Mouse (Mus musculus): ENCODE data around the gene Gna15. TPM values are rescaled to one million over a fixed set of nuclear protein-coding genes. Genes with fewer than 3 reads are reported as not detected.
A peak's percentile ranks its signal among the peaks of the same experiment; 100 is the strongest.

The Gna15 gene
- polyA plus RNA-seq, 1 experiment = 14.8 TPM

GRCm38 (mm10) chr10:81492606-81493240 is 31.3 kb downstream of the Gna15 start:
- peaks cover 46% of the 10 kb centered on the region for H3K36me3 ChIP-seq (ENCODE audit: control insufficient read depth, insufficient read depth, low read length)

GRCm38 (mm10) chr10:81491018-81491417 is 33.0 kb downstream of the Gna15 start:
- H3K4me3 ChIP-seq (ENCODE audit: extremely low read depth, insufficient read depth, insufficient read length) = no peak overlapping the region
- peaks cover 58% of the 10 kb centered on the region for H3K36me3 ChIP-seq (ENCODE audit: control insufficient read depth, insufficient read depth, low read length)
- 94% methylated on average over 9 of the region's 9 CpGs for whole genome bisulfite sequencing
- H3K27ac ChIP-seq (ENCODE audit: insufficient read depth, low read length) = no peak overlapping the region
- H3K4me1 ChIP-seq (ENCODE audit: control insufficient read depth, insufficient read depth, insufficient read length) = peaks cover 15% of the 10 kb centered on the region; the same call in 1 of the 2 replicates
- DNase-seq (ENCODE audit: low read depth in 1 of 2, low spot score in 2 of 2) = no peak
- TF ChIP-seq POLR2A (IDR thresholded peaks at IDR 0.05; ENCODE audit: low read depth, low read length) = no peak
- TF ChIP-seq CTCF (IDR thresholded peaks at IDR 0.05; ENCODE audit: extremely low read depth, insufficient read depth, insufficient read length, insufficient replicate concordance) = no peak
- H3K27me3 ChIP-seq (ENCODE audit: control insufficient read depth, insufficient read depth, low read length) = no peaks in the 10 kb centered on the region

More at GRCm38 (mm10) chr10:81492606-81493240, 31.3 kb downstream of the Gna15 start:
- H3K4me1 ChIP-seq (ENCODE audit: control insufficient read depth, insufficient read depth, insufficient read length) = peaks cover 15% of the 10 kb centered on the region; the same call in 1 of the 2 replicates
- H3K4me3 ChIP-seq (ENCODE audit: extremely low read depth, insufficient read depth, insufficient read length) = no peak overlapping the region
- no peak for DNase-seq (ENCODE audit: low read depth in 1 of 2, low spot score in 2 of 2)
- WGBS = 94% methylated on average over 11 of the region's 11 CpGs
- no peak overlapping the region for H3K27ac ChIP-seq (ENCODE audit: insufficient read depth, low read length)
- no peaks in the 10 kb centered on the region for H3K27me3 ChIP-seq (ENCODE audit: control insufficient read depth, insufficient read depth, low read length)
- no peak for TF ChIP-seq CTCF (IDR thresholded peaks at IDR 0.05; ENCODE audit: extremely low read depth, insufficient read depth, insufficient read length, insufficient replicate concordance)
- TF ChIP-seq POLR2A (IDR thresholded peaks at IDR 0.05; ENCODE audit: low read depth, low read length) = no peak

- WGBS = 91% methylated on average over 14 of the region's 14 CpGs
- TF ChIP-seq POLR2A (IDR thresholded peaks at IDR 0.05; ENCODE audit: low read depth, low read length) (no peak), CTCF (IDR thresholded peaks at IDR 0.05; ENCODE audit: extremely low read depth, insufficient read depth, insufficient read length, insufficient replicate concordance) (no peak)
- no peak for DNase-seq (ENCODE audit: low read depth in 1 of 2, low spot score in 2 of 2)
- Histone ChIP-seq H3K36me3 (ENCODE audit: control insufficient read depth, insufficient read depth, low read length) (peaks cover 58% of the 10 kb centered on the region), H3K27ac (ENCODE audit: insufficient read depth, low read length) (no peak overlapping the region), H3K4me3 (ENCODE audit: extremely low read depth, insufficient read depth, insufficient read length) (no peak overlapping the region), H3K4me1 (ENCODE audit: control insufficient read depth, insufficient read depth, insufficient read length) (peaks cover 7% of the 10 kb centered on the region; the same call in 1 of the 2 replicates), H3K27me3 (ENCODE audit: control insufficient read depth, insufficient read depth, low read length) (no peaks in the 10 kb centered on the region)
Measured at GRCm38 (mm10) chr10:81489941-81490340, 34.1 kb downstream of the Gna15 start.

GRCm38 (mm10) chr10:81488081-81488480 is 35.9 kb downstream of the Gna15 start:
- Histone ChIP-seq H3K27me3 (ENCODE audit: control insufficient read depth, insufficient read depth, low read length) (no peaks in the 10 kb centered on the region), H3K36me3 (ENCODE audit: control insufficient read depth, insufficient read depth, low read length) (peaks cover 58% of the 10 kb centered on the region), H3K4me3 (ENCODE audit: extremely low read depth, insufficient read depth, insufficient read length) (no peak overlapping the region), H3K4me1 (ENCODE audit: control insufficient read depth, insufficient read depth, insufficient read length) (no peaks in the 10 kb centered on the region), H3K27ac (ENCODE audit: insufficient read depth, low read length) (no peak overlapping the region)
- no peak for DNase-seq (ENCODE audit: low read depth in 1 of 2, low spot score in 2 of 2)
- TF ChIP-seq CTCF (IDR thresholded peaks at IDR 0.05; ENCODE audit: extremely low read depth, insufficient read depth, insufficient read length, insufficient replicate concordance) (no peak), POLR2A (IDR thresholded peaks at IDR 0.05; ENCODE audit: low read depth, low read length) (no peak)
- WGBS = 91% methylated on average over 11 of the region's 11 CpGs

GRCm38 (mm10) chr10:81486496-81486895 is 37.5 kb downstream of the Gna15 start:
- no peak for DNase-seq (ENCODE audit: low read depth in 1 of 2, low spot score in 2 of 2)
- H3K4me1 ChIP-seq (ENCODE audit: control insufficient read depth, insufficient read depth, insufficient read length) = peaks cover 5% of the 10 kb centered on the region; the same call in 1 of the 2 replicates
- no peak overlapping the region for H3K27ac ChIP-seq (ENCODE audit: insufficient read depth, low read length)
- H3K27me3 ChIP-seq (ENCODE audit: control insufficient read depth, insufficient read depth, low read length) = peaks cover 8% of the 10 kb centered on the region
- no peak for TF ChIP-seq POLR2A (IDR thresholded peaks at IDR 0.05; ENCODE audit: low read depth, low read length)
- TF ChIP-seq CTCF (IDR thresholded peaks at IDR 0.05; ENCODE audit: extremely low read depth, insufficient read depth, insufficient read length, insufficient replicate concordance) = no peak
- peaks cover 46% of the 10 kb centered on the region for H3K36me3 ChIP-seq (ENCODE audit: control insufficient read depth, insufficient read depth, low read length)
- no peak overlapping the region for H3K4me3 ChIP-seq (ENCODE audit: extremely low read depth, insufficient read depth, insufficient read length)
- 88% methylated on average over 10 of the region's 10 CpGs for WGBS

GRCm38 (mm10) chr10:81485479-81486018 is 38.5 kb downstream of the Gna15 start:
- DNase-seq (ENCODE audit: low read depth in 1 of 2, low spot score in 2 of 2) = no peak

GRCm38 (mm10) chr10:81485060-81485449 is 39.0 kb downstream of the Gna15 start:
- no peak for DNase-seq (ENCODE audit: low read depth in 1 of 2, low spot score in 2 of 2)
- H3K27me3 ChIP-seq (ENCODE audit: control insufficient read depth, insufficient read depth, low read length) = peaks cover 8% of the 10 kb centered on the region
- peaks cover 5% of the 10 kb centered on the region; the same call in 1 of the 2 replicates for H3K4me1 ChIP-seq (ENCODE audit: control insufficient read depth, insufficient read depth, insufficient read length)
- WGBS = 8% methylated on average over 2 of the region's 2 CpGs
- no peak overlapping the region for H3K27ac ChIP-seq (ENCODE audit: insufficient read depth, low read length)
- no peak overlapping the region for H3K4me3 ChIP-seq (ENCODE audit: extremely low read depth, insufficient read depth, insufficient read length)
- TF ChIP-seq CTCF (IDR thresholded peaks at IDR 0.05; ENCODE audit: extremely low read depth, insufficient read depth, insufficient read length, insufficient replicate concordance) (peak; percentile 23; the same call in 1 of the 2 replicates), POLR2A (IDR thresholded peaks at IDR 0.05; ENCODE audit: low read depth, low read length) (no peak)
- H3K36me3 ChIP-seq (ENCODE audit: control insufficient read depth, insufficient read depth, low read length) = peaks cover 34% of the 10 kb centered on the region

More at GRCm38 (mm10) chr10:81485479-81486018, 38.5 kb downstream of the Gna15 start:
- WGBS = 74% methylated on average over 7 of the region's 7 CpGs
- Histone ChIP-seq H3K27me3 (ENCODE audit: control insufficient read depth, insufficient read depth, low read length) (peaks cover 8% of the 10 kb centered on the region), H3K27ac (ENCODE audit: insufficient read depth, low read length) (no peak overlapping the region), H3K36me3 (ENCODE audit: control insufficient read depth, insufficient read depth, low read length) (peaks cover 37% of the 10 kb centered on the region), H3K4me3 (ENCODE audit: extremely low read depth, insufficient read depth, insufficient read length) (no peak overlapping the region), H3K4me1 (ENCODE audit: control insufficient read depth, insufficient read depth, insufficient read length) (peaks cover 5% of the 10 kb centered on the region; the same call in 1 of the 2 replicates)
- no peak for TF ChIP-seq POLR2A (IDR thresholded peaks at IDR 0.05; ENCODE audit: low read depth, low read length)
- no peak for TF ChIP-seq CTCF (IDR thresholded peaks at IDR 0.05; ENCODE audit: extremely low read depth, insufficient read depth, insufficient read length, insufficient replicate concordance)

All from spleen, adult 2 months (tissue).